Mouse (Mus musculus): ENCODE results near the gene Ccdc60.

DNA sequence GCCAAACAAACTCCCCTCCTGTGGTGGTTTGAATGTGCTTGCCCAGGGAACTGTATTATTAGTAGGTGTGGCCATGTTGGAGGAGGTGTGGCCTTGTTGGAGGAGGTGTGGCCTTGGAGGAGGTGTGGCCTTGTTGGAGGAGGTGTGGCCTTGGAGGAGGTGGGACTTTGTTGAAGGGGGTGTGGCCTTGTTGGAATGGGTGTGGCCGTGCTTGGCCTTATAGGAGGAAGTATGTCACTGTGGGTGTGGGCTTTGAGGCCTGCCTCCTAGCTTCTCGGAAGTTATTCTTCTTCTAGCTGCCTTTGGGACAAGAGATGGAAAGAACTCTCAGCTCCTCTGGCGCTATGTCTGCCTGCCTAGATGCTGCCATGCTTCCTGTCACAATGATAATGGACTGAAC is 66.9 kb downstream of the Ccdc60 start:
- TF ChIP-seq CHD2 (IDR thresholded peaks at IDR 0.05; ENCODE audit: low read depth, low read length) (no peak), MAFK (IDR thresholded peaks at IDR 0.05; ENCODE audit: insufficient read depth, low read depth, low read length) (no peak)
